Mouse (Mus musculus) right cerebral cortex, postnatal 25 days (tissue): ENCODE measurements at regions not wholly inside any gene's neighbourhood (a gene's known extent, or its start where the extent isn't known, plus 50 kb on each side); places are given as distances from the start of the nearest gene placed in this dataset.

ENCODE experiments used
- DNase-seq: peaks from one replicate; pipeline ENCODE4 v3.0.0; 2022

GRCm38 (mm10) chr11:117589422-117589821 lies 64.7 kb upstream of the Tnrc6c start:
- no peak for DNase-seq

DNA sequence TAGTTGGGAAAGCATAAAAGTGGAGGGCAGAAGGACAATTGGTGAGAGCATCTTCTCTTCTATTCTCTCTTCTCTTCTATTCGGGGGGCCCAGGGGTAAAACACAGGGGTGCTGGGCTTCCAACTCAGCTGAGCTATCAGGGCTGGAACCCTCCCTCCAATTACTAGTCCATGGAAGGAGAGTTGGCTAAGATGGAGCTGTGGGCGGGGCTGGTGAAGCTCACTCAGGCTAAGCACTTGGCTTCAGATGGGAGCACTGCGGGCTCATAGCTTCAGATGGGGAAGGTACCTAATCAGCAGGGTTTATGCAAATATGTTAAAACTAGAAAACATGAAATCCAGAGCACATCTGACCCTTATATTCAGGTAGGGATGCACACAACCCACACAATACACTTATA lies 61.5 kb upstream of the Tnrc6c start:
- DNase-seq = no peak

DNA sequence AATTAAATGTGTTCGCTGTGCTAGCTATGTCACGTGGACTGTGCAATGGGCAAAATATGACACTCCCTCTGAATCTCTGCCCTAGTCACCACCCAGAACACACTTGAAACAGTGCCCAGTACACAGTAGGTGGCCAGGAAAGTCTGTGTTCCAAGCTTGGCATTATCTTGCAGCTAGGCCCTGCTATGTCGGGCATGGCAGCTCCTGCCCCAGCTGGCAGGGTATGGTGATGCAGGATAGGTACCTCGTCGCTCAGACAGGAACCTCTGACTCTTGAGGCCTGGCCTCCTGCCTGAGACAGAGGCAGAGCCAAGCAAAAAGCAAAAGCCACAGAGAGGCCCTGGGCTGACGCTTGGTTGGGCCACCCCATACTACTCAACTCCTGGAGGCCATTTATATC lies 57.9 kb upstream of the Tnrc6c start:
- no peak for DNase-seq

GRCm38 (mm10) chr11:117597754-117598153 lies 56.3 kb upstream of the Tnrc6c start:
- no peak for DNase-seq

- peak; percentile 34 for DNase-seq
These were observed 55.9 kb upstream of the Tnrc6c start for GRCm38 (mm10) chr11:117598170-117598583.

DNA sequence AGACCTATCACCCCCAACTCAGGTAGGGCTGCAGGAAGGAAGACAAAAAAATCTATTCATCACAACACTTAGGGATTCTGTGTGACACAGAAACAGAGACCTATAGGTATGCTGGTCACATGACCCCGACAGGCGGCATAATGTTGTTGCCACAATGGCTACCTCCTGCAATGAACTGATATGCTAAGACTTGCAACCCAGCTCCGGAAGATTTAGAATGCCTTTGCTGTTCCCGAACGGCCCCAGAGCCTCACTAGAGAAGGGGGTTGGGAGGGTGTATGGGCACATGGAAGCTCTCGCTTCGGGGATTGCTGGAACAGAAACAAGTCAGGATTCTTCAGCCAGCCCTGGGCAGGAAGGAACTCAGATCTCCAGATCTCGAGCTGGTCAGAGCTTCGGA lies 55.5 kb upstream of the Tnrc6c start:
- peak; percentile 31 for DNase-seq

DNA sequence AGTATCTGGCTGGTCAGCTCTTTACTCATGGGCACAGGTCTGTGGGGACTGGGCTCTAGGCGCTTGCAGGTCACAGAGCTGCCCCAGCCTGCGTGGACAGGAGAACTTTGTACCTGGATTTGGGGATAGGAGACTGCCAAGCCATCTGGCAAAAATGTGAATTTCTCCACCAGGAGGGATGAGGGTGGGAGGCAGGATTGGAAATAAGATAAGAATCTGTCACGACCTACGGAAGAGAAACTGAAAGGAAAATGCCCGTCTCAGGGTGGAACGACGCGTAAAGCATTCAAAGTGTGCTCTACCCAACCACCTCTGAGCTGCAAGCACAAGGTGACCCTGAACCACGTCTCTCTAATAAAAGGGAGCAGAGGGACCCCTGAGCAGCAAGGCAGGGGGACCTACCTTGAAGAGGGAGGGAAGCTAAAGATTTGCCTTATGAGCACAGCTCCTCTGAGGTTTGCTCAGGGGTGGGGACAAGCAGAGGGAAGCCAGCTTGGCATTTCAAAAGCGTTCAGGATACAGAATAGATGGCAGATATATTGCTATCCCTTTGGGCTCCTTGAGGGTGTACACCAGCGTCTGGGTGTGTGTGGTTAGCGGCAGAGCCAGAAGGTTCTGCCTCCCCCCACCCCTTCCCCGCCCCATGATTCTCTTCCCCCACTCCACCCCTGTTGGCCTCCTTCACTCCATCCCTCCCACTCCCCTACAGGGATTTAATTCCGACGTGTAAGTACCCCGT lies 54.9 kb upstream of the Tnrc6c start:
- peak; percentile 33 for DNase-seq

DNA sequence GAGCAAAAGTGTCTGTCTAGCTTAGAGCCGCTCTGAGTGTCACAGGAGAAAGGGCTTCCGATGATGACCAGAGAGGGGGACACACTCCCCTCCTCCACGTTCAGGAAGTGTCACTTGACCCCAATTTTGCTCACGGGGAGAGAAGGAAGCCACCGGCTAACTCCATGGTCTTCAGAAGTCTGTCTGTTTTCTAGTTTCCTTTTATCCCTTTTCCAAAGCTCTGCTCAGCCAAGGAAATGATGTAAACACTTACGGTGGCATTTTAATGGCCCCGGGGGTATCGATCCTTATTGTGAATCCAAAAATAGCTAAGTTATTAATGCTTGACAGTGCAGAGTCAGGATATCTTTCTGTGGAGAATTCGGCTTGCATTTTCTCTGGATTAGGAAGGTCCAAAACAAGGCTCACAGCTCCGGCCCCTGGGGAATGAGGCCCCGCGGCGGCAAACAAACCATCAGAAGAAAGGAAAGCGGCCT lies 54.3 kb upstream of the Tnrc6c start:
- DNase-seq = no peak

DNA sequence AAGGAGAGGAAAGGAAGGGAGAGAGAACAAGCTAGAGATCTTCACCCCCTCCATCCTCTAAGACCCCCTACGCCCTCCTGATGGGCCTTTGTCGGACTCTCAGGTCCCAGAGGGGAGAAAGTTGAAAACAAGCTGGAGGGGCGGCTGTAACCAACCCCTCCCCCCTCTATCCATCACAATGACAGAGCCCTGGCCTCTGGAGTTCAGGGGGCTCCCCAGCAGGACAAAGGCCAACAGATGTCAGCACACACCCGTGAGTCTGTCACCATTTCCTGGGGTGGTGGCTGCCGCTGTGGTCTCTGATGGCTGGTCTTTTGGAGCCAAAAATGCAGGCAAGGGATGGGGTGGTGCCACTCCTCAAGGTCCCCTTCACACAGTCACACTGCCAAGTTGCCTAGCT lies 52.9 kb upstream of the Tnrc6c start:
- DNase-seq = no peak

DNA sequence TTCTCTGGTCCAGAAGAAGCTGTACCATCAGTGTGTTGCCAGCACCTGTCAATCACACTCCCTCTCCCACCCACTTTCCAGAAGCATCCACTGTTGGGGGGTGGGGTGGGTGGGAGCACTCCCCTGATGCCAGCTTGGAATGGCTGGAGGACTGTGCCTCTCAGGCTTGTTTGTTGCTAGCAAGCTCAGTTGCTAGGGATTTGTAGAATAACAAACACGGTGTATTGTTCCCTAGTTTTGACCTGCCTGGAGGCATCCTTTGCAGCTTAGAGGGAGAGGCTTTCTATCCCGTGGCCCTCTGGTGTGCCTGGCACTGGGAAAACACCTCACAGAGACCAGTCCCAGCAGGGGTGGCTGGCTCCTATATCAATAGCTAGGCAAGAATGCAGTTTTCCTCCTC lies 50.1 kb upstream of the Tnrc6c start:
- no peak for DNase-seq
